Mouse (Mus musculus): ENCODE measurements around the gene Ppp1r35. TPM values are rescaled to one million over a fixed set of nuclear protein-coding genes. Genes with fewer than 3 reads are reported as not detected.
"Not testable (repeated sequence)": the region's sequence is repeated elsewhere in the genome, so short reads cannot be mapped to it uniquely, and the experiment has no call there.

Gene Ppp1r35
- polyA plus RNA-seq, 1 experiment from 2014 or later: 78.3 TPM

DNA sequence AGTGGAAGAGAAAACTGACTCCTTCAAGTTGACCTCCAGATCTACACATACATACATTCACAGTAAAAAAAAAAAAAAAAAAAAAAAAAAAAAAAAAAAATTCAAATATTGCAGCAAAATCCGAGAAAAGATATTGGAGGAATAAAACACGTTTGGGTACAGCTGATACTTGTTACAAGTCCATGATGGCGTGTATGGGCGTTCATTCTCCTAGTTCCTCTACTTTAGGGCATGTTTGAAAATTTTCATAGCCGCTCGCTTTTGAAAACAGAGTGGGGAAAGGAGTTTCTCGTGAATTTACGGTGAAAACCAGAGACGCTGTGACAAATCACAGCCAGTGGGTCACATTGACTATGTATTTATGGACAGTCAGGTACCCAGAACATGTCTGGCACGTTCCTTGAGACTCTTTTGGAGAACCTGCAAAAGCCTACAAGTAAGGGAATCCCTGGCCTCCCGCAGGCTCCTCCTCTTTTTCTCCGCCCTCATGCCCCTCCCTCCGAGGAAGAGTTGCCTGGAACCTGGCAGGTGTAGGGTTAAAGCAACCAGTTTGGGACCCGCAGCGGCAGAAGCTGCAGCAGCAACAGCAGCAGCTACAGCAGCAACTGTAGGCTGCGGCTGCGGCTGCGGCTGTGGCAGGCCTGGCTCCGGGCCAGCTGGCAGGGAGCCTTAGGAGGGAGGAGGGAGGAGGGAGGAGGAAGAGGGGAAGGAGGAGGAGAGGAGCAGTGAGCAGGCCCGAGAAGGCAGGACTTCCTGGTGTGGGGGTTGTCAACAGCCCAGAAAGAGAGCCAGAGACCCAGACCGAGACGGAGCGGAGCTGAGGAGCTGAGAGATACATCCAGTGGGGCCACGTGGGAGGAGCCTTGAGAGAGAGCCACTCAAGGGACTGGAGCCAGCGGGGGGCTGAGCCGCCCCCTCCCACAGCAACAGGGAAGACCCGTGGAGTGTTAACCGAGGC, 33.2 kb upstream of the Ppp1r35 start, which contains the start of gene Tsc22d4:
Tsc22d4 (plus strand) TSS at position 517 of the 958 bp plus-strand sequence.
- Histone ChIP-seq H3K27ac (peak within 1 kb of the TSS; percentile 94), H3K9me3 (no peaks in the 10 kb centered on the region), H3K4me1 (replicated peaks) (peaks cover 59% of the 10 kb centered on the region), H3K4me3 (peak within 1 kb of the TSS; percentile 69), H3K27me3 (ENCODE audit: insufficient read depth, poor library complexity, severe bottlenecking) (peaks cover 4% of the 10 kb centered on the region; the same call in 1 of the 2 replicates), H3K36me3 (peaks cover 6% of the 10 kb centered on the region)
- 5% methylated on average over 28 of the region's 28 CpGs for WGBS
- DNase-seq (ENCODE audit: low spot score): peak; percentile 91

GRCm38 (mm10) chr5:137746282-137746850, 32.3 kb upstream of the Ppp1r35 start:
- Histone ChIP-seq H3K4me1 (replicated peaks) (peaks cover 51% of the 10 kb centered on the region), H3K4me3 (peak overlapping the region; percentile 69), H3K9me3 (no peaks in the 10 kb centered on the region), H3K36me3 (peaks cover 14% of the 10 kb centered on the region), H3K27me3 (ENCODE audit: insufficient read depth, poor library complexity, severe bottlenecking) (peaks cover 4% of the 10 kb centered on the region; the same call in 1 of the 2 replicates), H3K27ac (peak overlapping the region; percentile 94)
- DNase-seq (ENCODE audit: low spot score): peak; percentile 71
- WGBS: under 1% methylated on average over 20 of the region's 20 CpGs

- H3K36me3 ChIP-seq: peaks cover 19% of the 10 kb centered on the region
- WGBS: under 1% methylated on average over 16 of the region's 16 CpGs
- H3K27me3 ChIP-seq (ENCODE audit: insufficient read depth, poor library complexity, severe bottlenecking): peaks cover 4% of the 10 kb centered on the region; the same call in 1 of the 2 replicates
- peak overlapping the region; percentile 94 for H3K27ac ChIP-seq
- DNase-seq (ENCODE audit: low spot score): peak; percentile 19
- peaks cover 45% of the 10 kb centered on the region for H3K4me1 ChIP-seq (replicated peaks)
- H3K4me3 ChIP-seq: peak overlapping the region; percentile 69
- H3K9me3 ChIP-seq: no peaks in the 10 kb centered on the region
These were observed 31.8 kb upstream of the Ppp1r35 start for GRCm38 (mm10) chr5:137746851-137747325.

- 7% methylated on average over 26 of the region's 26 CpGs for WGBS
- peak overlapping the region; percentile 69 for H3K4me3 ChIP-seq
These were observed 31.2 kb upstream of the Ppp1r35 start for GRCm38 (mm10) chr5:137747326-137747961.

GRCm38 (mm10) chr5:137748130-137748770, 30.4 kb upstream of the Ppp1r35 start:
- 0 out of 2 replicates have a peak overlapping the region, but pooled peaks have one; percentile 41 for H3K27ac ChIP-seq
- no peak for DNase-seq (ENCODE audit: low spot score)
- H3K4me1 ChIP-seq (replicated peaks): peaks cover 46% of the 10 kb centered on the region
- no peaks in the 10 kb centered on the region for H3K9me3 ChIP-seq
- H3K36me3 ChIP-seq: peaks cover 31% of the 10 kb centered on the region
- peak overlapping the region; percentile 69 for H3K4me3 ChIP-seq
- WGBS: 56% methylated on average over 5 of the region's 5 CpGs
- H3K27me3 ChIP-seq (ENCODE audit: insufficient read depth, poor library complexity, severe bottlenecking): no peaks in the 10 kb centered on the region

More at GRCm38 (mm10) chr5:137747326-137747961, 31.2 kb upstream of the Ppp1r35 start:
- Histone ChIP-seq H3K9me3 (no peaks in the 10 kb centered on the region), H3K27ac (peak overlapping the region; percentile 94), H3K27me3 (ENCODE audit: insufficient read depth, poor library complexity, severe bottlenecking) (no peaks in the 10 kb centered on the region), H3K4me1 (replicated peaks) (peaks cover 42% of the 10 kb centered on the region), H3K36me3 (peaks cover 24% of the 10 kb centered on the region)
- DNase-seq (ENCODE audit: low spot score): peak; percentile 37

- 80% methylated on average over 6 of the region's 6 CpGs for WGBS
- no peaks in the 10 kb centered on the region for H3K27me3 ChIP-seq (ENCODE audit: insufficient read depth, poor library complexity, severe bottlenecking)
These were observed 29.3 kb upstream of the Ppp1r35 start for GRCm38 (mm10) chr5:137749196-137749836.

DNA sequence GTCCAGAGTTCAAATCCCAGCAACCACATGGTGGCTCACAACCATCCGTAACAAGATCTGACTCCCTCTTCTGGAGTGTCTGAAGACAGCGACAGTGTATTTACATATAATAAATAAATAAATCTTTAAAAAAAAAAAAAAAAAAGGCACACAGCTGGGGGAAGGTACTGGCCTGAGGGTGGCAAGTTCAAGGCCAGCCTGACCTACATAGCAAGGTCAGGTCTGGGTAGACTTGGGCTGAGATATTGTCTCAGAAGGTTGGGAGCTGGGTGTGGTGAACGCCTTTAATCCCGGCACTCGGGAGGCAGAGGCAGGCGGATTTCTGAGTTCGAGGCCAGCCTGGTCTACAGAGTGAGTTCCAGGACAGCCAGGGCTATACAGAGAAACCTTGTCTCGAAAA, 28.4 kb upstream of the Ppp1r35 start:
- H3K9me3 ChIP-seq; H3K27ac ChIP-seq; H3K27me3 ChIP-seq (ENCODE audit: insufficient read depth, poor library complexity, severe bottlenecking); DNase-seq (ENCODE audit: low spot score); H3K4me3 ChIP-seq: not testable (repeated sequence)
- 93% methylated on average over 8 of the region's 8 CpGs for WGBS
- Histone ChIP-seq H3K4me1 (replicated peaks) (peaks cover 50% of the 10 kb centered on the region), H3K36me3 (peaks cover 47% of the 10 kb centered on the region)

More at GRCm38 (mm10) chr5:137749196-137749836, 29.3 kb upstream of the Ppp1r35 start:
- Histone ChIP-seq H3K9me3 (no peaks in the 10 kb centered on the region), H3K4me1 (replicated peaks) (peaks cover 49% of the 10 kb centered on the region), H3K4me3 (peak overlapping the region; percentile 5; the same call in 1 of the 2 replicates), H3K36me3 (peaks cover 42% of the 10 kb centered on the region), H3K27ac (peak overlapping the region; percentile 45; the same call in 1 of the 2 replicates)
- DNase-seq (ENCODE audit: low spot score): no peak

DNA sequence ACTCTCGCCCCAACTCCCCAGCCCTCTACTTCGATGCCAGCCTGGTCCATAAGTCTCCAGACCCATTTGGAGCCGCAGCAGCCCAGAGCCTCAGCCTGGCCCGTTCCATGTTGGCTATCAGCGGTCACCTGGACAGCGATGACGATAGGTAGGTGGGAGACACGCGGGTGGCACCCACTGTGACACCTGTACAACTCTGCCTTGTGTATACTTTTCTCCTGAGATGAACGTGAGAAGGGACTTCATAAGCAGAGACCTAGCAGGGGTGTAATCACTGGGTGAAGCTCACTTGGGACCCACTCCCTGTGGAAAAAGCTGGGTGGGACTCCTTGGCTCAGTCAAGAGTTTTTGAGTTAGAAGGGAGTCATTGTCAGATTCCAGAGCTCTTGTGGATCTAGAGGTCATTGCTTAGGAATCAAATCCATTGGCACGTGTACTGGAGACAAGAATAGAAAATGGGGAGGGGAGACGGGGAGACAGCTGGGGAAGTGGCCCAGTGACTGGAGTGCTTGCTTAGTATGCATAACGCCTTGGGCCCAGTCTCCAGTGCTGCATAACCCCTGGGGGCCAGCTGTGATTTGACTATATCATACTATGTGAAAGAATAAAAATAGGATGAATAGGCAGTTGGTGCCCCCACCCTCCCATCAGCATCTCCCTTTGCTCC, 27.3 kb upstream of the Ppp1r35 start:
- Histone ChIP-seq H3K27me3 (ENCODE audit: insufficient read depth, poor library complexity, severe bottlenecking) (no peaks in the 10 kb centered on the region), H3K4me1 (replicated peaks) (peaks cover 45% of the 10 kb centered on the region), H3K36me3 (peaks cover 59% of the 10 kb centered on the region), H3K4me3 (no peak overlapping the region), H3K9me3 (no peaks in the 10 kb centered on the region), H3K27ac (no peak overlapping the region)
- WGBS: 93% methylated on average over 13 of the region's 13 CpGs
- no peak for DNase-seq (ENCODE audit: low spot score)

DNA sequence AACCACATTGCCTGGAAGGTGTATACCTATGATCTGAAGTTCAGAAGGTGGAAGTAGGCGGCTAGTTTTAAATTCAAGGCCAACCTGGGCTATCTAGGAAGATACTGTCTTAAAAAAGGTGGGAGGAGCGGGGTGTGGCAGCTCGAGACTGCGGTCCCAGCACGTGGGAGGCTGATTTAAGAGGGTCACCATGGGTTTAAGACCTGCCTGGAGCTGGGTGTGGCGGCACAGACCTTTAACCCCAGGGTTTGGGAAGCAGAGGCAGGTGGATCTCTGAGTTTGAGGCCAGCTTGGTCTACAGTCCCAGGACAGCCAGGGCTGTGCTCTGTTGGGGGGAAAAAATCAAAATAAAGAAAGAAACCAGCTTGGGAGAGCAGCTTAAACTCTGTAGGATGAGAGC, 26.7 kb upstream of the Ppp1r35 start:
- Histone ChIP-seq H3K4me1 (replicated peaks) (peaks cover 39% of the 10 kb centered on the region), H3K36me3 (peaks cover 65% of the 10 kb centered on the region), H3K4me3 (no peak overlapping the region), H3K9me3 (no peaks in the 10 kb centered on the region), H3K27ac (no peak overlapping the region), H3K27me3 (ENCODE audit: insufficient read depth, poor library complexity, severe bottlenecking) (no peaks in the 10 kb centered on the region)
- 89% methylated on average over 6 of the region's 6 CpGs for WGBS
- no peak for DNase-seq (ENCODE audit: low spot score)

DNA sequence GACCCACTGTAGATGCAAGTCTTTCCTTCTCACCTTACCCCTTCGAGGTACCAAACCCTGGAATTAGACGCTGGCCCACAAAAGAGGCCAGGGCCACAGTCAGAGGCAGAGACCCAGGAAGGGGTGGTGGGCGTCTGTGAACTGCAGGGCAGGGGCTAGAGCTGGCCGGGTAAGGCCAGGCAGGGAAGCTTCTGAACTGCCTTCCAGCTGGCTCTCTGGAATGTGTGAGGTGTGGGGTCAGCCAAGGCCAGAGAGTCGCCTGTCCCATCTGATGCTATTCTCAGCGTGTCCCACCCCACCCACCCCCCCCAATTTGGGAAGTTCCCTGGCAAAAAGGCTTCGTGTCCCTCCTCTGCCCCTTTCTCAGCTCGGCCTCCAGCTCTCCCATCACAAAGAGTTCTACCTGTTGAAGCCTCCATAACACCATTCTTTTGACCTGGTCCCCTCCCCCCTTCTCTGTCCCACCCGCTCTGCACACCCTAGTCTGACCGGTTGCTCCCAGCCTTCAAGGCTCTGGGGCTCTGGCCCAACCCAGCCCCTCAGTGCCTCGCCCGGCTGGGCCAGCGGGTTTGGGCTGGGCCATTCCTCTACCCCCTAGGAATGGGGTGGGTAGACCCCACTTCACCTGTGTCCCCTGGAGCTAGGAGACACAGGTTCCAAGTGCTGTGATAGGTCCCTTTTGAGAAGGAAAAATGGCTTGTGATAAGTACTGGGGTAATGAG, 25.4 kb upstream of the Ppp1r35 start:
- Histone ChIP-seq H3K27ac (no peak overlapping the region), H3K36me3 (peaks cover 71% of the 10 kb centered on the region), H3K4me3 (no peak overlapping the region), H3K9me3 (no peaks in the 10 kb centered on the region), H3K27me3 (ENCODE audit: insufficient read depth, poor library complexity, severe bottlenecking) (no peaks in the 10 kb centered on the region), H3K4me1 (replicated peaks) (peaks cover 26% of the 10 kb centered on the region)
- WGBS: 82% methylated on average over 13 of the region's 13 CpGs
- no peak for DNase-seq (ENCODE audit: low spot score)

DNA sequence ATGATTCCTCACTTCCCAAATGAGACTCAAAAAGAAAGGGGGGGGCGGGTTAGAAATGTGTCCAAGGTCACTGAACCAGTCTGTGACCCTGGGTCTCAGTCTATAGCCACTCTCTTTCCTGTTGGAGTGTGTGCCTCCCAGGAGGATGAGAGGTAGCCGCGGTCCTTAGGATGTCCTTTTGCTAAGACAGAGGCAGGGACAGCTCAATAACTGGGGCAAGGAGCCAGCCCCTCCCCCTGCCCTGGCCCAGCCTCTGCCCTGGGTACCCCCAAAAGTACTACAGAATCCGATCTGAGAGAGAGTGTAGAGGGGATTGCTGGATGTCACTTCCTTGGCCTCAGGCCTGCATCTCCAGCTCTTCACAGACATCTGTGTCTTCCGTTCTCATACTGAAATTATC, 23.2 kb upstream of the Ppp1r35 start:
- Histone ChIP-seq H3K27ac (no peak overlapping the region), H3K27me3 (ENCODE audit: insufficient read depth, poor library complexity, severe bottlenecking) (no peaks in the 10 kb centered on the region), H3K9me3 (no peaks in the 10 kb centered on the region), H3K36me3 (peaks cover 84% of the 10 kb centered on the region), H3K4me1 (replicated peaks) (peaks cover 23% of the 10 kb centered on the region; the same call in 1 of the 2 replicates), H3K4me3 (no peak overlapping the region)
- WGBS: 84% methylated on average over 5 of the region's 5 CpGs
- DNase-seq (ENCODE audit: low spot score): no peak
